Mouse (Mus musculus) testis, adult 2 months (tissue): ENCODE results near the gene Egr4.

ENCODE experiments used
- CTCF ChIP-seq: fragments of 200-500 bp; IDR thresholded peaks from 2 replicates; pipeline ENCODE4 v1.5.1; 2012; ENCODE audit warnings: low read depth, mild to moderate bottlenecking, inconsistent platforms, low read length, moderate library complexity; ENCODE audit not compliant: control insufficient read depth, insufficient read depth, insufficient replicate concordance
- POLR2A ChIP-seq: fragments of 200-500 bp; IDR thresholded peaks from 2 replicates; pipeline ENCODE4 v1.6.1; 2012; ENCODE audit warnings: low read depth, mild to moderate bottlenecking, inconsistent platforms, low read length, moderate library complexity; ENCODE audit not compliant: control insufficient read depth

- no peak for TF ChIP-seq CTCF
- no peak for TF ChIP-seq POLR2A
Observed at GRCm38 (mm10) chr6:85475581-85475980, 37.8 kb downstream of the Egr4 start.
